Mouse (Mus musculus) testis, postnatal 10 days (tissue): ENCODE measurements at regions not wholly inside any gene's neighbourhood (a gene's known extent, or its start where the extent isn't known, plus 50 kb on each side); places are given as distances from the start of the nearest gene placed in this dataset.

ENCODE experiments used
- DNase-seq: peaks from one replicate; pipeline ENCODE4 v3.0.0; 2021; ENCODE audit warnings: low spot score

- DNase-seq = no peak
Observed at GRCm38 (mm10) chr13:83872887-83873286, 349.2 kb upstream of the Tmem161b start.

- no peak for DNase-seq
Observed at GRCm38 (mm10) chr13:83879561-83879960, 342.5 kb upstream of the Tmem161b start.

- DNase-seq = no peak
Observed at GRCm38 (mm10) chr13:83880305-83880704, 341.8 kb upstream of the Tmem161b start.

DNA sequence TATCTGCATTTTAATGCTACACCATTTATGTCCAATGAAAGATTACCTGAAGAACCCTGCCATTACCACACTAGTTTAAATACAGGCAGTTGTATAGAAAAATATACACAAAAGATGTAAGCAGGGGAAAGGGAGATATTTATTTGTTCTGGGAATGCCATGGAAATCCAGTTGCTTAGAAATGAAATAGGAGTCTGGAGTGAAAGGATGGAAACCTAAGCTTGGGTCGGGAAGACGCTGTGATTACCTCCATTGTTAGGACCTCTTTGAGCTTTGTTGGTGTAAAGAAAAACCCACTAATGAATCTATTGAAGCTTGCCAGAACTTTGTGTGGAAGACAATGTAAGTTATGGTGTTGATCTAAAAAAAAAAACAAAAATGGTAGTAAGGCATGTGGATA, 341.3 kb upstream of the Tmem161b start:
- DNase-seq = no peak

DNA sequence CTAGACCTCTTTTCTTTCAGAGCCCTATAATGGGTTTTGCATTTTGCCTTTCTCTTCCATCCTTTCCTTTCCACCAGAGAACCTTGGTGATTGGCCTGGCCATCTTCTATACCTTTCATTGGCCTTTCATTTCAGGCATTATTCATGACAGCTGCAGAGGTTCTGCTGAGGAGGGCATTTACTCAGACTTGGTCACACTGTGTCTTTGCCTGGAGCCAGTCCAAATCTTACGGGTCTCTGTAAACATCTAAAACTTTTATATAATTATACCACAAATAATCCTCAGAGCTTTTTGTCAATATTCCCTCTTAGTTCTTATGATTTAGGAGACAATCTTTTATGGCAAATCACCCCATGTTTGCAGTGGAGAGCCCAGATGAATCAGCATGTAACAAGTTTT, 339.3 kb upstream of the Tmem161b start:
- no peak for DNase-seq

- DNase-seq = no peak
Observed at GRCm38 (mm10) chr13:83883821-83884220, 338.3 kb upstream of the Tmem161b start.

GRCm38 (mm10) chr13:83884226-83884625, 337.9 kb upstream of the Tmem161b start:
- no peak for DNase-seq

- no peak for DNase-seq
Observed at GRCm38 (mm10) chr13:83884766-83885543, 337.1 kb upstream of the Tmem161b start.

DNA sequence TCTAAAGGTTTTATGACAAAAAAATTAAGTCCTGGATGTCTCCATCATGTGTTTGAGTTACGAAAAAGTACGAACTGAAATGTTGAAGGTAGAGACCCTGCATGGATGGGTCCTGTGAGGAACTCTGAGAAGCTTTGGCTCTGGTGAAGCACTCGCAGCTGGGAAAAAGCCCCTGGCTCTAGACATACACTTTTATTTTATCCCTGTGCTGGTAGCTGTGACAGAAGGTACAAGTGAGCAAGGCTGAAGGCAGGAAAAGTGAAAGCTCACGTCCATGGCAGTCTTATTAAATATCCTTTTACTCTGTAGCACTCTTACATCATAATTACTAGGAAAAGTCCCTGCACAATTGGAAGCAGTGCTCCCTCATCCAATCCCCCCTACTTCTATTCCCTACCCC, 336.4 kb upstream of the Tmem161b start:
- DNase-seq = no peak

- DNase-seq = no peak
Observed at GRCm38 (mm10) chr13:83914697-83915096, 307.4 kb upstream of the Tmem161b start.

DNA sequence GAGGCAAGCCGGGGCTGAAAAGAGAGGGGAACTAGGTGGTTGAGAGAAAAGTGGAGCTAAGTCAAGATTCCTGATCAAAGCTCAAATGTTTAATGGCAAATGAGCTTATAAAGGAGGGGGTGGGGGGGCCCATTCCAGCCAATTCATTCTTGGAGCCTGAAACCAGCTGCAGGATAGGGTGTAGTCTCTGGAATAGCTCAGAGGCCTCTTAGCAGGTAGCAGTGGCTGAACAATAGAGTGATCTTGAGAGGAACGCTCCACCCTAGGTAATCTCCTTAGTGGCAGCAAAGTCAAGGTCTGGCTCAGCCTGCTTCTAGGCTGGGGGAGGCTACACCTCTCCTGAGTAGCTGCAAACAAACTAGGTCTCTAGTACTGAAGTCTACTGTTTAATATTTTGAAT, 289.3 kb upstream of the Tmem161b start:
- no peak for DNase-seq

DNA sequence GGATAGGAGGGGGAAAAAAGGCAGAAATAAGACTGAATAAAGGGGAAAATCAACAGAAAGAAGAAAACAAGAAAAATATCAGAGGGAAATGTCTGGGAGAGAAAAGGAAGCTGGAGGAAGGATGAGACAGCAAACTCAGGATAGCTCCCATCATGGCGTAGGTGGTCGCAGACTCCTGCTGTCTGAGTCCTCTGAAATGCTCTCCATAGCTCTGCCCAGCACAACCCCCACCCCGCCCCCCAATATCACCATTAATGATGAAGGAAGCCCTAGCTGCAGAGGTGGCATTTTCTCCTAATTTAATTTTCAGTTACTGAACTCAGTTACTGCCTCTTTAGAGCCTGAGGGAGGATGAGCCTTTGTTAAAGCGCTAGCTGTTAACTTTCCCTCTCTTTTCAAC, 275.6 kb upstream of the Tmem161b start:
- DNase-seq = no peak

- no peak for DNase-seq
Observed at GRCm38 (mm10) chr13:83951163-83951562, 270.9 kb upstream of the Tmem161b start.

- no peak for DNase-seq
Observed at GRCm38 (mm10) chr13:83951808-83952207, 270.3 kb upstream of the Tmem161b start.

DNA sequence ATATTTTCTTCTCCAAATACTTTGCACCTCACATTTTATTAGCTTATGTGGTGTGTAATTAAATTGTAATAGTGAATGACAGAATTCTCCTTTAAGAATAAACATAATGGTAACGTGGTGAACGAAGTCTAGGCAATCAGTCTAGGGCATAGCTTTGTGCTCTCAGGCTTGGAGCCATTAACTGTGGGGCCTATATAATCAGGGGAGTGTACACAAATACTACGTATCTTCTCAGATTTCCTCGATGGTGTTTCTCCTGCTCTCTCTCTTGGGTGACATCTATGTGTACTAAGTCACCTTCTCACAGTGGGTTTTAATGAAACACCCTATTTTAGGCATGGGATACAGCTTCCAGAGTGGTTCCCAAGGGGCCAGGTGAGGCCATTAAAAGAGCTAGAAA, 269.7 kb upstream of the Tmem161b start:
- DNase-seq = no peak

- DNase-seq = no peak
Observed at GRCm38 (mm10) chr13:83952862-83953261, 269.2 kb upstream of the Tmem161b start.

DNA sequence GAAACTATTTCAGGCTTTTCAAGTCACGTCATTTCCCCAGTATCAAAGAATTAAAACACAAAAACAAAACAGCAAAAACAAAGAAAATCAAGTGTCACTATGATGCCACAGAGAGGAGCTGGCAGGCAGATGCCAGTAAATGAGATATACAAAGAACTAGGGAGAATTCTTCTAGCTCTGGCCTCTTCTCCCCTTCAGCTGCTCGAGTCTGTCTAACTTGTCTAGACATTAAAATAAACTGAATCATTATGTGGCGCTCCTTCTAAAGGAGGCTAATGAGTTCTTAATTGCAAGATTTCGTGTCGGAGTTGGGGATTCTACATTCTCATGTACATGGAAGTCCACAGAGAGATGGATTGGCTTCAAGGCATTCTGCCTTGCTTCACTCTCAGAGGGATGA, 266.4 kb upstream of the Tmem161b start:
- no peak for DNase-seq

DNA sequence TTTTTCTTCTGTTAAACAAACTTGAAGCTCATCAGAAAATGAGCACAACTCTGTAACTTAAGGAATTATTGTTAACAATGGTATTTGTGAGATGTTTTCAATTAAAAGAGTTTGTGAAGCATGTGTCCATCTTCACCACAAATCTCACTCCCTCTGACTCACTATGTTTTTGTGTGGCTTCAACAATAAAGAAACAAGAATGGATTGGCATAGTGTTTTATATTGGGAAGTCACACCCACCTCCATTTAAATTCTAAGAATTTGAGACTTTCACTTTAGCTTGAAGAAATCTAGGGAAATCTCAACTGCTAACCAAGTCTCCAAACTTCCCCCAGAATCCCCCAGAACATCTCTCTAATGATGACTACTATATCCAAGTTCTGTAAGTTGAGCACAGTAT, 243.6 kb upstream of the Tmem161b start:
- no peak for DNase-seq

DNA sequence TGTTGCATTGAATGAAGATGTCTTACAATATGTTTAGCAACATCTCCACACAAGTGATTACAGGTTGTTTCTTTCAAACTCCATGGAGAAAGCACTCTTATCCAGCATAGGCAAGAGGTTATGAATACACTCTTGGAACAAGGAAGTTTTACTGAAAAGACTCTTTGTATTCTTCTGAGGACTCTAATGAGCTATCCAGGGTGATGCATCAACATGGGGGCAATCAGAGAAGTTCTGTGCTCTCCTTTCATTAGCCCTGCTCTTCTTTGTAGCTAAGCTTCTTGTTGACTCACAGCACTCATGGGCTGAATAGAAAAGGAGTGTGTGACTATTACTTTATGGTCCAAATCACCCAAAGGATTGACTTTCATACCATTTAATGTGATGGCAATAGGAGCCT, 242.6 kb upstream of the Tmem161b start:
- DNase-seq = no peak

GRCm38 (mm10) chr13:83984651-83985331, 237.3 kb upstream of the Tmem161b start:
- DNase-seq = no peak

GRCm38 (mm10) chr13:83987746-83988423, 234.2 kb upstream of the Tmem161b start:
- DNase-seq = no peak

GRCm38 (mm10) chr13:83988517-83988916, 233.6 kb upstream of the Tmem161b start:
- no peak for DNase-seq
